Mouse (Mus musculus) 416B (cell line): ENCODE data around the gene Pex14.
A peak's percentile ranks its signal among the peaks of the same experiment; 100 is the strongest.
"Not testable (repeated sequence)": the region's sequence is repeated elsewhere in the genome, so short reads cannot be mapped to it uniquely, and the experiment has no call there.

Source experiments
- DNase-seq: peaks from one replicate; pipeline ENCODE4 v3.0.0; 2011; ENCODE audit warnings: low read depth

Pex14 gene

DNA sequence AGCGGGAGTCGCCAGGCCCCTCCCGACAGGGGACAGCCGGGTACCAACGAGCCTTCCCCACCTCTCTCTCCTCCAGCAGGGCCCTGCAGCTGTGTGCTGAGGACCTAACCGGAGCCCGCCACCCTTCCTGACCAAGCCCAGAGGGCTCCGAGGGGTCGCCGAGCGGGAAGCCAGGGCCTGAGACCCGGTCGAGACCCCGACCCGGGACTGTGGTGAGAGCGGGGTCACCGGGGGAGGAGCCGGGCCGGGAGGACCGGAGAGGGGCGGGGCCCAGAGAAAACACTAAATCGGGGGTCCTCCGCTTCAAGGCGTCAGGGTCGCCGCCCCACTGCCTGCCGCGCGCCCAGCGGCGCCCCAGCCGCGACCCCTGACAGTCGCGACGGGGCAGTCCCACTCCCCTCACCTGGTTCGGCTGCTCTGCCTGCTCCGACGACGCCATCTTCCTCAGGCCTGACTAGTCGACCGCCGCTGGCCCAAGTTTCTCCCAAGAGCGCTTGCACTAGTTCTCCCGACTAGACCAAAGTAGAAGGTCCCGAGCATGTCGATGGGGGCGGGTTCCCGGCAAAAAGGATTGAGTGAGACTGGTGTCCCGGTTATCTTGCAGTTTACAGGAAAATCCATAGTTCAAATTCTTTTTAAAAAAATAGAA lies at the start of gene Pex14:
Pex14 (minus strand) TSS at position 508 of the 649 bp plus-strand sequence.
- peak; percentile 88 for DNase-seq

DNA sequence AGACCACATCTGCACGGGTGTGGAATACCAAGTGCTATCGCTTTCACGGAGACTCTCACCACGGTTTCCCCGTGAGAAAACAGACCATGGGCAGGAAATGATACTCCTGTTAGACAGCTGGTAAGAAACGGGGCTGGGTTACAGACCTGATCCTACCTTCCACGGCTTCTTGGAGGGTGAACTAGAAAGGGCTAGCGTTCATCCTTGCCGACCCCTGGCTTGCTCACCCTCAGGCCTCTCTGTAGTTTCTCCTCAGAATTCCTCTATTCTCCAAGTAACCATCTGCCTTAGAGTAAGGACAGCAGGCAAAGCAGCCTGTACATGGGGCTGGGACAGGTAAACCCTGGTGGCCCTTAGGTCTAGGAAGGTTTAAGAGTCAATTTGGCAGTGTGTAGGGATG lies 49.5 kb upstream of the Pex14 start:
- DNase-seq = no peak

DNA sequence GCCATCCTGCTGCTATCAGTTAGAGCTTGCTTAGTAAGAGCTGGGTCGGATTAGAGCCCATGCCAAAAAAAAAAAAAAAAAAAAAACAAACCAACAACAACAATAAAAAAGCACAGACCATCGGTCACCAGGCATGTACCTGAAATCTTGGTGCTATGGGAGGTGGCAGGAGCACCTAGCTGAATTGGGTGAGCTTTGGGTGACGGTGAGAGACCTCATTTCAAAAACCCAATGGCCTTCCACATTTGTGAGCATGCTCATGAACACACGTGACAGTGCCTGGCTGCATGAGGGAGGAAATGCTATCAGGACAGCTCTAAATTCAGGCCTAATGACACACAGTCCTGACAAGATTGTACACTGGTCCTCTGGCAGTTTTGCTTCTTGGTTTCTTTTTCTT lies 48.4 kb upstream of the Pex14 start:
- DNase-seq = peak; percentile 15

DNA sequence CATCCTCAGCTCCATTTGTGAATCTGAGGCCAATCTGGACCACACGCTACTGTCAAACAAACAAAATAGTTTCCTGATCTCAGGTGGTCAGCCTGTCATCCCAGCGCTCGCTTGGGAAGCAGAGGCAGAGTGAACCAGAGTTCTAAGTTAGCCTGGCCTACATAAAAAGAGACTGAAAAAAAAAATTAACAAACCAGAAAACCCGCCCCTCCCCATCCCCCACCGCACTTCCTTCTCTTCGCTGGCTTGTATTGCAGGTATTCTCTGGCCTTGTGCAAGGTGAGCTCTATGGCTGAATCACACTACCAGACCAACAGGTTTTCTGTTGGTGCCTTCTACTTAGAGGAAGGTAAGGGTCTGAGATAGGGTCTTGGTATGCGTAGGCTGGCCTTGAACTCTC lies 47.9 kb upstream of the Pex14 start:
- peak; percentile 17 for DNase-seq

DNA sequence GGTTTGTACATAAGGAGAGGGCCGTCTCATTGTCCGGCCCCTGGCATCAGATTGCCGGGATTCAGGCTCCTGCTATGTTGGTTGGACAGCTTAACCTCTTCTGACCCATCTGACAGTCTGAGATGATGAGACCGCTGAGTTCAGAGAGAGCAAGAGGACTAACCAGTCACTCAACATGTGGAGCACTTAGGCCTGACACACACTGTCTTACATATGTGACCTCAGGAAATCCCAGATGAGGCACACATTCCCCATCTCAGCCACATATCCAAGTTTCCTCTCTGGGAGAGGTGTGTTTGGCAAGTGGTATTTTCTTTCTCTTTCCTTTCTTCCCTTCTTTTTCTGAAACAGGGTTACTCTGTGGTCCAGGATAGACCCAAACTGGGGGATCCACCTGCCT lies 45.5 kb upstream of the Pex14 start:
- no peak for DNase-seq

DNA sequence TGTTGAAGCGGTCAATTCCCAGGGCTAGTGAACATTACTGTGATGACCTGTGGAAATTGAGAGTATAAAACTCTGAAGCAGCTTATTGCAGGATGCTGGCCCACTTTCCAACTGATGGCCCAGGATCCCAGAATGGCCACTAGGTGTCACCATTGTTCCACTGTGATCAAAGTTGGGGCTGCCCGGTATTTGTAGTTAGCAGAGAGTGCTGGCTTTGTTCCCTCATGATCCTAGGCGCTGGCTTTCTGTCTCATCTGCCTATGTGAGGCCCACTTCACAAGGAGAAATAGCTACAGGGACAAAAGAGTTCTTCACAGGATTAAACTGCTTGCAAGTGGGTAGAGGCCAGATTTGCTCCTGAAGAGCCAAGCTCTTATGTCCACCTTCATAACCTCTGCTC lies 44.8 kb upstream of the Pex14 start:
- DNase-seq = peak; percentile 85

DNA sequence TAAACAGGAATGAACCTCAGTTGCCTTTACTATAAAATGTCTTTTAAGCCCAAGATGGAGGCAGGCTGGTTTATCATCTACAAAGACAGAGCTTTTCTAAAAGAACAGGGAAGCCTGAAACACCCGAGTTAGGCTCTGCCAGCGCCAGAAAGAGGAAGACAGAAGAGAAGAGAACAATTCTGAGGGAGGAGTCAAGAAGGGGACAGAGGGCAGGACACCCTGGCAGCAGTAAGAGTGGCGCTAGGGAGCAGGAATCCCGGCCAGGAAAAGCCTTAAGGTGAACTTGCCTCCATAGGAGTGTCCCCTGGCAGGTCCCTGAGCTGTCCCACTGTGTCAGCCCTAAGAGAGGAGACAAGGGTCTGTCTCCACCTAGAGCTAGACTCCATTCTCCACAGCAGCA lies 43.9 kb upstream of the Pex14 start:
- peak; percentile 17 for DNase-seq

DNA sequence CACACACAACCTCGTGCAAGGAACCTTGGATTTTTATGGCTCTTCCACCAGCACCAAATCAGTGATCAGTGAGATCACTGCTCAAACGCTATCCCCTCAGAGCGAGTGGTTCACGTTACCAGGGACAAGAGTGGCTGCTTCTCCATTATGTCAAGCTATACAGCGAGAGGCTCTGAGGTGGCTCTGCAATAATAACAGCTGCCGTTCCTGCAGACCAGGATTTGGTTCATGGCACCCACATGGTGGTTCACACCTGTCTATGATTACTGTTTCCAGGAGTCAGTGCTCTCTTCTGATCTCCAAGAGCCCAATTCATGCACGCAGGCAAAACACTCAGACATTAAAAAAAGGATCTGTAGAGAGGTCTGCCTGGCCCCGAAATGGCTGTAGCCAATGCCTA lies 38.8 kb upstream of the Pex14 start:
- no peak for DNase-seq

DNA sequence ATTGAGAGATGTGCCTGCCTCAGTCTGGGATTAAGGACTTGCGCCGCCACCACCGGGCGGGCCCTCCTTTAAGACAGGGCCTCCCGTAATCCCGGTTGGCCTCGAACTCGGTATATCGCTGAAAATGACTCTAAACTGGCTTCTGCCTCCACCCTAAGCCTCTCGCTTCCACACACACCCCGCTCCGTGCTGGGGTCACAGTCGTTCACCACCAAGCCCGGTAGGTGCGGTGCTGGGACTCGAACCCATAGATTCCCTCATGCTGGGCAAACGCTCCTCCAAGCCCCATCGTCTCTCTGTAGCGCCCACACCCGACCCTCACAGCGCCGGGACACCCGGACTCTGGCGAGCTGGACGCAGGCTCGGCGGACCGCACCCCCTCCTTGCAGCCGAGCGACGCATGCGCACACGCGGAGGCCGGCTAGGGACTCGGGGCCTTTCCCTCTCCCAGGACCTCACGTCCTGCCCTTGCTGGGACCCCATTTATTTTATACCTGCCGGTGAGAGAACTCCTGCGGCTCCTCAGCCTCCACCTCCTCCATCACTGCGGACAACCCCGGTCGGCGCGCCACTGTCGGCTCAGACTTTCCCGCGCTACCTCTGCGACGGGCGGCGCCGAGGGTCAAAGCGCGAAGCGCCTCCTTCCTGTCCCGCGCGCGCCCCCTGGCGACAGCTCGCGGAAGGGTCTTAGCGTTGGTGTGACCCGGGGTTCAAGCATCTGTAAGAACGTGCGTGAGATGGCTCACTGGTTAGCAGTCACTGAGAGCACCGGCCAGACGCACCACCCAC lies 37.5 kb upstream of the Pex14 start, which contains the start of gene Cenps:
Cenps (minus strand) TSS at position 648 of the 789 bp plus-strand sequence.
- peak; percentile 92 for DNase-seq

DNA sequence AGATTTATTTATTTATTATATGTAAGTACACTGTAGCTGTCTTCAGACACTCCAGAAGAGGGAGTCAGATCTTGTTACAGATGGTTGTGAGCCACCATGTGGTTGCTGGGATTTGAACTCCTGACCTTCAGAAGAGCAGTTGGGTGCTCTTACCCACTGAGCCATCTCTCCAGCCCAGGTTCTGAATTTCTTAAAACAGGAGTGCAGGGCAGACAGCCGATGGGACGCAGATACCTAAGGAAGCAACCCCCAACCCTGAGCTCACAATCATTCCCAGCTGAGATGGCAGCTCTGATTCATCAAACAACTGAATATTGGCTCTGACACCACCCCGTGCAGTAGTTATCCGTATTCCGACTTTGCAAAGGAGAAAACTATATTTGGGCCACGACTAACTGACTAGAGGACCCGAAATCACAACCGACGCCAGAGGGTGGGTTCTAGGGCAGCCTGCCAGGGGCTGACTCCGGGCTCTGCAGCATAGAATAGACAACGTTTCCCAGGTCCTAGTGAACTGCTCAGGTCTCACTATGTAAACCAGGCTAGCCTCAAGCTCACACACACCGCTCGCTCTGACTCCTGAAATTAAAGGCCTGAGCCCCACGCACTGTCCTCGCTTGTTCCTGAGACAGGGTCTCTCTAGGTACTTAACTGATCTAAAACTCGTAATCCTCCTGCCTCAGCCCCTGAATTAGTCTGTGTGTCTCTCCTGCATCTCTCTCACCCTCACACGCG lies 36.6 kb upstream of the Pex14 start:
- peak; percentile 26 for DNase-seq

DNA sequence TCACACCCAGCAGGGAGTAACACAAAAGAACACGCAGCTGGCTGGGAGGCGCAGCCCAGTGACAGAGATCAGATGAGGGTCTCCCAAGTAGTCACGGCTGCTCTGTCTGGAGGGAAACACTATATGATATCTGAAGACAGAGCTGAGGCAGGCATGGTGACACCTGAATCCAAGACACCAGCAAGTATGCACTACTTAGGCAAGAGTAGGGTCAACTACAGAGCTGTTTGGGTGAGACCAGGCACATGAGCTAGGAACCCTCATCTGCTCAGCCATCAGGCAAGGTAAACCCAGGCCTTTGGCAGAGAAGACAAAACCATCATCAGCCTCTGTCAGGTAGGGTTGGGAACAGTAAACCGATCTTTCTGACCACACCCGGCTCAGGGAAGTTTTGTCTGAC lies 33.7 kb upstream of the Pex14 start:
- no peak for DNase-seq

DNA sequence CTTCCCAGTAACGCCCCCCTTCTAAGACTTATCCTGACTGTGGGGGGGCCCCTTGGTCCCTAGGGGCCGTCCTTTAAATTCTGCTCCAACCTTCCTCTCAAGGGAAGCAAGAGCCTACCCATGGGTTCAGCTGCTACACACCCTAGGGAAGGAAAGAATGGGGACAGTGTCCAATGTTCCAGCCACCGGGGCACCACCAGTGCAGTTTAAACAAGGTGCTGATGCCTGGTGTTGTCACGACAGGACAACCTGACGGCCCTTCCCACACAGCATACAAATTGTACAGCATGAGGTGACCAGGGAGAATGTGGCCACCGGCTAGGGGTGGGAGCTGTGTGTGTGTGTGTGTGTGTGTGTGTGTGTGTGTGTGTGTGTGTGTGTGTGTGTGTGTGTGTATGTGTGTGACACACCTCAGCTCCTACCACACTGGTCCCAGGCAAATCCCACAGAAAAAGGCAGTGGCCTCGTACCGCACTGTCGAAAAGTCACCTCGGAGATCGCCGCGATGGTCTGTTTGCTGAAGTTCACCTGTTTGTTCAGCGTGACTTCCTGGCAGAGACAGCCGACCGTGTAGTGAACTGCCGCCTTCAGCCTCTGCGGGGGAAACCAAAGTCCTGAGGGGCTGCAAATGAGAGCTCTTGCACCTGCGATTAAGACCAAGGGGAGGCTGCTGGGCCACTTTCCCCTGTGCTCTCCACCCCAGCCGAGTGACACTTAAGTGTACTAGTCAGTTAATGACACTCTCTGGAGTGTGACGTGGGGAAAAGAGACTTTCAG lies 32.3 kb upstream of the Pex14 start:
- no peak for DNase-seq

DNA sequence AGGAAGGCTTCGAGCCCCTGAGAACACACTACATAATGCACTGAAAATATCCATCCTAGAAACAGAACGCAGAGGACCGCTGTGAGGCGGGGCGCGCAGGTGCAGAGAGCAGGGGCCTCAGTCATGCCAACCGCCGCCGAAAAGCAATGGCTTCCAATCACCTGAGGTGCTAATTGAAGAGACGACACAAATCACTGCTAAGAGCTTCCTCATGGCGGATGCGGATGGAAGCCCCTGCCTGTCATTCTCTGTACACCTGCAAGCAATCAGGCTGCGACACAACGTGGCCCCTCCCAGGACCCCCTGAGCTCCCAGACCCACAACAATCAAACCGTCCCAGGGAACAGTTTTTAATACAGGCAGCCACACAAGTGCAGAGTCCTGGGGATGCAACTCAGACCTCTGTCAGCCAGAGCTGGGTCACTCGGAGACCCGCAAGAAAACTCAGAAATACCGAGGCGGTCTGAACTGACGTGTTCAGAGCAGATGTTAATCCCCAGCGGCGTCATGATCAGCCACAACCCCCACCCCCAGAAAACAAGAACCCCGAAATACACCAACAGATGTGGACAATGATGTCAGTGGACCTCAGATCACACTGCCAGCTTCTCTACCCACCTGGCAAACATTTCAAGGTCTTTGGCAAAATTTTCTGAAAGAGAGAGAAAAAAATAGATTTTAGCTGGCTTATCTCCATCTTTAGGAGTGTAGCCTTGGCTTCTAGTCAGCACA lies 31.5 kb upstream of the Pex14 start:
- DNase-seq = no peak

DNA sequence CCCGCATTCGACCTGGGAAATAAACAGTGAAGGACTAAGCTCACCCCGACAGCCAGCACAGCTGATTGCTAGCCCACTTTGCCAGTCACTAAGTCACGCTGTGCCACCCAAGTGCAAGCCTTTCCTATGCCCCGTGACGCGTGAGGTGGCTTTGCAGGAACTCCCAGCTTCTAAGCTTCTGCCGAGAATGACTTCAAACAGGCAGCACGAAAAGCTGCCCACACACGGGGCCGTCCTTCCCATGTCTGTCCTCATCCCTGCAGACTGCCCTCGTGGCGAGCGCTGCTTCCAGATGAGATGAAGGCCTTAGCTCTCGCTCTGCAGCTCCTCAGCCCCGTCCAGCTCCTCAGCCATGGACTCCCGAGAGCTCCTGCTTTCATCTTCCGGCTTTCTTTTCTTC lies 28.8 kb upstream of the Pex14 start:
- DNase-seq = no peak

DNA sequence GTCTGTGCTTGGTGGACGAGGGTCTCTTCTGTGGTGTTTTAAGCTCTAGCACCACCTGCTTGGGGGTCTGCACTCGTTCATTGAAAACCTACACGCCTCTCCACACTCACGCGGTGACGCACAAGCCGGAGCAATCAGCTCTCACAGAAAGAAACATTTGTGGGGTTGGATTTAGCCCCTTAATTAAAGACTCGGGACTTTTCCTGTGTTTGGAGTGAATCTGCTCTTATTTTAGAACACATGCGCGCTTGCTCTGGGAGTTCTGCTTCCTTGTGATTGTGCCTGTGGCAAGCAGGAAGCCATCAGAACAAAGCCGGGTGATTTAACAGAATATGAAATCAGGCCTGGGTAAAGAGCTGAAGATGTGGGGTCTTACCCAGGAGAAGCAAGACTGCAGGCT lies 27.0 kb upstream of the Pex14 start, which contains the start of gene Cort:
Cort (minus strand) TSS at position 101 of the 400 bp plus-strand sequence.
- no peak for DNase-seq

DNA sequence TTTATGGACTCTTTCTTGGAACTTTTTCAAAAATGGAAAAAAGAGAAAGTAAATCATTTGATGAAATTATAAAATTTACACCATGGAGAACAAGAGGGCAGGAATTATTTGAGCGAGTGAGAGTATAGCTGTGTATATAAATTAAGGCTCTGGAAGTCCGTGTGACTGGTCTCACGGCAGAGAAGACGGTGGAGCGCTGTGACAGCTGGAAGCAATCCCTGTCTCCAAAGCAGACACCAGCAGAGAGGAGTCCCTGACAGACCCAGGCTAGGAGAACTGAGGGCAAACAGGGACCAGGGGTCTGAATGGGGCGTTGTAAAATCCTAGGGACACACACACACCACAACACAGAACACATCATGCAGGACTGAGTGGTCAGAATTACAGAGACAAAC lies 26.4 kb upstream of the Pex14 start:
- DNase-seq = no peak

DNA sequence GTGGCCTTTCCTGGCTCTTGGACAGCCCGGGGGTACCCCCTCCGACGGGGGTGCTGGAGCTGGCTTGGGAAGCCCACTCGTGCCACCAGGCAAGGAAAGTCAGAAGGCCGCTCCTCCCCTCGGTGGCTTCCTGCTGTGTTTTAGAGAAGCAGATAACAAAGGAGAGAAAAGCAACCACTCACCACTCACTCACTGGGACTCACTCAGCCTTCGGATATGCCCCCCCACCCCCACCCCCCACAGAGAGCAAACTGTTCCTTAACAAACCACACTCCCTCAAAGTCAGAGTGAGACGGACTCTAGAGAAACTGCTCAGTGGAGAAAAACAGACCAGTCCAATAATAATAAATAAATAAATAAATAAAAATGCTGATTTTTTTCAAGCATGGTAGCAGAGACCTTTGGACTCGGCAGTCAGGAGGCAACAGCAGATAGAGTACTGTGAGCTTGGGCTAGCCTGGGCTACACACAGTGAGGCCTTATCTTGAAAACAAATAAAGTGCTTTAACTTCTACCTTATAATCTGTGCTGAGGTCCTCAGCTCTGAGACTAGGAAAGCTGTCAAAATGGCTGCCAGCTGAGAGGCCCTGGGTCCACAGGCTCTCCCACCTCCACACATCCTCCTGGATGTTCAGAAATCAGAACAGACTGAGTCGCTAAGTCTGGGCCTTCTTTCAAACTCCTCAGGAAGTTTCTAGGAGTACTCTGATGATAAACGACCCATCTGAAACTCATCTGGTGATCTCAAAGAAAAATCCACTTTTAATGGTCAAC lies 25.9 kb upstream of the Pex14 start:
- DNase-seq = no peak

DNA sequence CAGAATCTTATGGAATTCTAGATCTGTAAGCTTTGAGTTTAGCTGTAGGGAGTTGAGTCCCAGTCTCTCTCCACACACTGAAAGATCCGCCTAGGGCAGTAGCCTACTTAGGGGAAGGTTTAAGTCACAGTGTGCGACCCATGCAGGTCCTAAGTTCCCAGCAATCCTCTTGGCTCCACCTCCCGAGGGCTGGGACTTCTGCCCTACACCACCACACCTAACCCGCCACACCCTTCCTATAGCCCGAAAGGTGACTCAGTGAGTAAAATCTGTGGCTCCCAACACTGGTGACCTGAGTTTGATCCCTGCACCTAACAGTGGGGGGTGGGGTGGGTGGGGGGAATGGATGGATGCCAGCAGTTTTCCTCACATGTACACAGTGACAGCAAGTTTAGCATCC lies 23.8 kb upstream of the Pex14 start:
- DNase-seq = no peak

DNA sequence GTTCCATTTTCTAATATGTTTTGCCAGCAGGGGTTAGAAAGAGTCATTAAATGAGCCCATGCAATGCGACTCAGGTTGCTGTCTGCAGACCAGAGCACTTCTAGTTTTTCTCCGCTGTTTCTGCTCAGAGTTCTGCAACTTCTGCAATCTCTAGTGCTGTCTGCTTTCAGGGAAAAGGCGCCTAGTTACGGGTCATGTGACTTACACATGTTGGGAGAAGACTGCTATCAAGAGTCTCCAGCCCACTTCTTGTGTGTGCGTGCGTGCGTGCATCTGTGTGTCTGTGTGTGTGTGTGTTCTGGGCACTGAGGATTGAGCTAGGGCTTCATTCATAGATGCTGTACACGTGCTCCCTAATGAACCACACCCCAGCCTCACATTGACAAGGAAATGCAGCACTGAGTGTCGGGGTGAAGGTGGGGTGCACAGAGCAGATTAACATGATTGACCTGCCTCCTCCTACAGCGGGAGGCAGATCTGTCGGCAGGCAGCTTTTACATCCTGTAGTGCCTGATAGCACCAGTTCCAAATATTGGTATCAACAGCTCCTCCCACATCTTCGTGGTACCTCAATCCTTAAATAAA lies 20.4 kb upstream of the Pex14 start:
- DNase-seq = not testable (repeated sequence)

DNA sequence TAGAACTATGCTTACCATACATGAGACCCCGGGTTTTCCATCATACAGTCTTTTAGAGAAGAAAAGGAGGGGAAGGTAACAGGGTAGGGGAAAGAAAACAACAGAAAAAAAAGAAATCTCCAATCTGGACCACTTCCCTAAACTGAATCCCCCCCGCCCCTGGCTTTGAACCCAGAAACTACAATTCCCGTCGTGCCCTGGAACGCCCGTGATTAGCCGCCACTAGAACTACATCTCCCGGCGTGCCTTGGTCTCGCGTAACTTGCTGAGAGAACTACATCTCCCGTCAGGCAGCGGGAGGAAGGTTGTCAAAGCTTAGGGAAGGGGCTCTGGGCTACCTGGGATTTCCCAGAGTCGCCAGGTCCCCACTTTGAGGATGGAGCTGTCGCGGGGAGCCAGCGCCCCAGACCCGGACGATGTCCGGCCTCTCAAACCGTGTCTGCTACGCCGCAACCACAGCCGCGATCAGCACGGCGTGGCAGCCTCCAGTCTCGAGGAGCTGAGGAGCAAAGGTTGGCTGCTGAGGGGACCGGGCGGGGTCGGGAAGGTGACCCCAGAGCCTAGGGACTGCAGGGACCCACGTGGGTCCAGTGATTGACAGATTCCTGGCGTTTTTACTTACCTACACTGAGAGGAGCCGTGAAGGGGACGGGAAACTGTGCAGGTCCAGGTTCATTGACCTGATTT lies 4.3 kb upstream of the Pex14 start, which contains the start of gene Dffa:
Dffa (plus strand) TSS at position 272 of the 687 bp plus-strand sequence.
- peak; percentile 91 for DNase-seq
